Mouse (Mus musculus): ENCODE measurements at regions not wholly inside any gene's neighbourhood (a gene's known extent, or its start where the extent isn't known, plus 50 kb on each side); places are given as distances from the start of the nearest gene placed in this dataset.

DNA sequence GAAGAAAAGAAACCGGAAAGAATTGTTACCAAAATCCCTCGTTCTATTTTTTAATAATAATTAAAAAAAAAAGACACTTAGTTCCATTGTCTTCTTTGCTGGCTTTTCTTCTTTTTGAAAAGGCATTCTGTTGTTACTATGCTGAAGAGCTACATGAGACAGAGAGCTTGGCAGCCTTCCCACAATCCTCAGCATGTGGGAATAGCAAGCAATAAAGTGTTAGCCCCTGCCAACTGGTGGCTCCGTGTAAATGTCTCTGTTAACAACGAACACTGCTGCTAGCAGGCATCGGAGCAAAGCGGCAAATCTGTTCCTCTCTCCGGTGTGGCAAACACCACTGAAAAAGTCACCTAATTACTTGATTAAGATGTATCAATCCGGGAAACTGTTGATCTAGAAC is 344.6 kb upstream of the Id4 start:
- TF ChIP-seq EP300 (IDR thresholded peaks at IDR 0.05; ENCODE audit: low read depth) (no peak), CTCF (IDR thresholded peaks at IDR 0.05; ENCODE audit: low read depth) (no peak)
